Mouse (Mus musculus): Measurements from ENCODE around the gene Ano1. TPM values are rescaled to one million over a fixed set of nuclear protein-coding genes. Genes with fewer than 3 reads are reported as not detected.
A peak's percentile ranks its signal among the peaks of the same experiment; 100 is the strongest.

The Ano1 gene
- polyA plus RNA-seq, 1 experiment from 2014 or later, result 5.6 TPM

DNA sequence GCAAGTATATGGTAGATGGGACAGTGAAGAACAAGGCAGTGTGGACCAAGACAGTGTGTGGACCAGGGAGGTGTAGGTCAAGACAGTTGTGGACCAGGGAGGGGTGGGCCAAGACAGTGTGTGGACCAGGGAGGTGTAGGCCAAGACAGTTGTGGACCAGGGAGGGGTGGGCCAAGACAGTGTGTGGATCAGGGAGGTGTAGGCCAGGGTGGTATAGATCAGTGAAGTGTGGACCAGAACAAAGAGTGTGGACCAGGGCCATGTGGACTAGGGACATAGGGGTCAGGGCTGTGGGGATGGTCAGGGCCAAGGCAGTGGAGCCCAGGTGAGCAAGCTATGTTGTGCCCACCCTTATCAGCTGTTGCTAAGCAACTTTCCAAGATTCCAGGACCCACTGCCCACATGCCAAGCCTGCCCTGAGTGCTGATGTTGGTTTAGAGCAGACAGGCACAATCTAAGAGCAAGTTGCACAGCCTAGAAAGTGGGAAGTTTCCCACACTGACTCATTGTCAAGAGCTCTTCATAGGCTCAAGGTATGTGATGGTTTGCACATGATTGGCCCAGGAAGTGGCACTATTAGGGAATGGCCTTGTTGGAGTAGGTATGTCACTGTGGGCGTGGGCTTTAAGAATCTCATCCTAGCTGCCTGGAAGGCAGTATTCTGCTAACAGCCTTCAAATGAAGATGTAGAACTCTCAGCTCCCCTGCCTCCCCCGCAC, 64.0 kb downstream of the Ano1 start:
- H3K4me1 ChIP-seq, result peaks cover 13% of the 10 kb centered on the region
- no peak overlapping the region for H3K4me3 ChIP-seq
- H3K27me3 ChIP-seq, result no peaks in the 10 kb centered on the region
- 96% methylated on average over 2 of the region's 2 CpGs for WGBS
- H3K27ac ChIP-seq, result no peak overlapping the region
- ATAC-seq (ENCODE audit: low FRiP score, low read depth), result no peak
- H3K36me3 ChIP-seq, result no peaks in the 10 kb centered on the region
- no peak overlapping the region for H3K4me2 ChIP-seq (replicated peaks)
- H3K9me3 ChIP-seq, result 0 out of 2 replicates have a peak, but pooled peaks cover 3% of the 10 kb centered on the region
- no peak overlapping the region for H3K9ac ChIP-seq

DNA sequence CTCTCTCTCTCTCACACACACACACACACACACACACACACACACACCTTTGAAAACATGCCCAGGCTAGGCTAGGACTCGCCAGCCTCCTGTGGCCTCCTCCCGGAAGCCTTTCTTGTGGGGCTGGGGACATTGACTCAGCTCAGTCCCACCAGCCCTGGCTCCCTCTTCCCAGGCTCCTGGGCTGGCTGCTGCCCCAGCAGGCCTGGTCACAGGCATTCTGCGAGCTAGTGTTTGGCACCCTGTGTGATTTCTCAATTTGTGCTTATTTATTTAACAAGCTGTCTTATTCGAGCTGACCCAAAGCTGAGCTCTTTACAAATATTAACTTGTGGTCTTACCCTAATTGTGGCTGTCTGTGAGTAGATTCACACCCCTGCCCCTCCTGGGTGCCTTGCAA, 66.8 kb downstream of the Ano1 start:
- no peak for ATAC-seq (ENCODE audit: low FRiP score, low read depth)
- Histone ChIP-seq H3K9me3 (0 out of 2 replicates have a peak, but pooled peaks cover 3% of the 10 kb centered on the region), H3K36me3 (no peaks in the 10 kb centered on the region), H3K27me3 (peaks cover 11% of the 10 kb centered on the region), H3K9ac (no peak overlapping the region), H3K27ac (no peak overlapping the region), H3K4me2 (replicated peaks) (no peak overlapping the region), H3K4me1 (peaks cover 13% of the 10 kb centered on the region), H3K4me3 (no peak overlapping the region)
- WGBS, result 63% methylated on average over 4 of the region's 4 CpGs

DNA sequence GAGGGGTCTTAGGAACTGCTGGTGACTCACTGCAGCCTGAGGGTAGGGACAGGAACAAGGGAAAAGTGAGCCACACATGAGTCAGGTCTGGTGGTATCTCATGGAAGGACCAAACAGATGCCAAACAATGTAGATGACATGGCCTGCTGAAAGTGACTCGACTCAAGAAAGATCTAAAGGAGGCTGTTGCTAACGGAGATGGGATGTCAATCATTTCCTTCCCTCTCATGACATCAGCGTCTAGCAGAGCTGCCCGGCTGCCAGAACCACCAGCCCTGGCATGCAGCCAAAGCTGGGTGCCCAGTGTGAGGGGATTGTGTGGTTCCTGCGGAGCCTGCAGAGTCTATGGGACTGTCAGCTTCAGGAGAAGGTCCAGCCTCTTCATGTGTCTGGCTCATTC, 67.3 kb downstream of the Ano1 start:
- peaks cover 13% of the 10 kb centered on the region for H3K4me1 ChIP-seq
- H3K4me2 ChIP-seq (replicated peaks), result no peak overlapping the region
- 0 out of 2 replicates have a peak, but pooled peaks cover 3% of the 10 kb centered on the region for H3K9me3 ChIP-seq
- 49% methylated on average over 5 of the region's 5 CpGs for WGBS
- H3K27ac ChIP-seq, result no peak overlapping the region
- peaks cover 16% of the 10 kb centered on the region for H3K27me3 ChIP-seq
- no peaks in the 10 kb centered on the region for H3K36me3 ChIP-seq
- H3K9ac ChIP-seq, result no peak overlapping the region
- ATAC-seq (ENCODE audit: low FRiP score, low read depth), result no peak
- no peak overlapping the region for H3K4me3 ChIP-seq

DNA sequence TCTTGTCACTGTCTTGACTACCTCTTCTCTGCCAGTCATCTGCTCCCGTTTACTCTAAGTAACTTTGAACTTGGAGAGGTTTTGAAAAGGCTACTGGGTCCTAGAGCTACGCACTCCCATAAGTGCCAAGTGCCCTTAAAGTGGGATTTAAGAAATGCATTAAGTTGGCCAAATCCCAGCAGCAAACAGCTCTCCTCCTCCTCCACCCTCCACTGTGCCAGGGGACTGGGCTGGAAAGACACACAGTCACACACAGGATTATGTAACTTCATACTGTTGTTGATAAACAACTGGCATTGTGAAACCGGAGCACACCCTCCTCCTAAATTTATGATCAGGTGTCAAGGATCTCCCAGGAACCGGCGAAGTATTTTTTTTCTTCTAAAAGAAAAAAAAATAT, 71.7 kb downstream of the Ano1 start:
- Histone ChIP-seq H3K4me1 (peaks cover 21% of the 10 kb centered on the region), H3K9me3 (no peaks in the 10 kb centered on the region), H3K4me3 (no peak overlapping the region), H3K27ac (no peak overlapping the region), H3K27me3 (peaks cover 42% of the 10 kb centered on the region), H3K9ac (no peak overlapping the region), H3K4me2 (replicated peaks) (no peak overlapping the region), H3K36me3 (no peaks in the 10 kb centered on the region)
- no peak for ATAC-seq (ENCODE audit: low FRiP score, low read depth)
- WGBS, result 68% methylated on average over 5 of the region's 5 CpGs

DNA sequence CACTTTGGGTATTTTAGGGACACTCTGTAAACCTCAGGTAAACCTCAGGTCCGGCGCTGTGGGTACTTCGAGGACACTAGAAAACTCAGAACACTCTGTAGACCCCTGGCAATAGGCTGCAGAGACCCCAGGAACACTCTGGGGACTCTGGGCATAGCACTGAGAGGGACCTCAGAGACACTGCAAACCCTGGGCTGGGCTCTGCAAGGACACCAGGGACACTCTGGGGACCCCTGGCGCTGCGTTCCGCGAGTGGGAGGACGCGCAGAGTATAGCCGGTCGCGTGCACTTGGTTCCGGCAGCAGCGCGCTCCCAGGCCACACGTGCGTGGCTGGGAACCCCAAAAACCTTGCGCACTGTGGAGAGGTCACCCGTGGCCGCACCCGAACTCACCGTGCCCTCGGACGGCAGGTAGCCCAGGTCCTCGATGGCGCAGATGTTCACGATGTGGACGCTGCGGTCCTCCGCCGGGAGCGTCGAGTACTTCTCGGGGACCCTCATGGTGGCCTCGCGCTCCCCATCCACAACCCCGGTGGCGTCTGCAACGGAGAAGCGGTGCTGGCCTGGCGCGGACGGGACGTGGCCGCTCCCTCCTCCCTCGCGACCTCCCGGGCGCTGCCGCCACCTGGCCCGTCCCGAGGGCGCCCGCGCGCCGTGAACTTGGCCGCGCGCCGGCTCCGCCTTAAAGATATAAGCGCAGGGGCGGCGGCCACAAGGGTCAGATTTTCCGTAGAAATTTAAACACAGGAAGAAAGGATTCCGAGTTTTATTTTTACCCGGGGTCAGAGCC, 73.3 kb downstream of the Ano1 start:
- 6% methylated on average over 68 of the region's 68 CpGs for WGBS
- peak overlapping the region; percentile 60 for H3K9ac ChIP-seq
- no peaks in the 10 kb centered on the region for H3K36me3 ChIP-seq
- H3K27me3 ChIP-seq, result peaks cover 42% of the 10 kb centered on the region
- no peaks in the 10 kb centered on the region for H3K9me3 ChIP-seq
- no peak overlapping the region for H3K27ac ChIP-seq
- H3K4me2 ChIP-seq (replicated peaks), result peak overlapping the region; percentile 84
- ATAC-seq (ENCODE audit: low FRiP score, low read depth), result peak; percentile 26; the same call in 1 of the 2 replicates
- peaks cover 21% of the 10 kb centered on the region for H3K4me1 ChIP-seq
- H3K4me3 ChIP-seq, result peak overlapping the region; percentile 49

DNA sequence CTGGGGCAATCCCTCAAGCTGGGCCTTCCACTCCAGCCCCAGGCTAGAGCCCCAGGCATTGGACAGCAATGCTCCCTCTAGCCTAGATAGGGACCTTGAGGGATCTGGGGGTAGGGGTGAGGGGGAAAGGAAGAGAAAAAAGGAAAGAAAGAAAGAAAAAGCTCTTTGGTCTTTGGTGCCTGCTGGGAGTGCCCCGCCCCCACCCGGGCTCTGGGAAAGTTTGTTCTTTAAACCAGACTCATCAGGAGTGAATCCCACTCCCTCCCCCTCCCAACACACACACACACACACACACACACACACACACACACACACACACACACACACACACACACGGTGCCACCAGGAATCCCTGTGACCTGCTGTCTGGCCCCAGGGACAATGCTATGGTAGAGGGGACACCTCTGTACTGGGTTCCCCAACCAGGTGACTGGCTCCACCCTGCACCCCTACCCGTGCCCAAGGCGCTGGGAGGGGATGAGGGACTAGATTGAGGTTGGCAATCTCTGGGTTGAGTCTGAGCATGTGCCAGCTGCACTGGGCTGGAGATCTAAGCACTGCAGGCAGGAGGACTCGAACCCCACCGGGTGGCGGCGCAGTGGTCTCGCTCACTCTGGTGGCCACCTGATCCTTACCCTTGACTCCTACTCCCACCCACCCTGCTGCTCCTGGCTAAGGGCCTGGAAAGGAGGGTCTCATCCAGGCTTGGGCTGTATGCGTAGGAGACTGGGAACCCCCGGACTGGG, 74.3 kb downstream of the Ano1 start:
- no peak for ATAC-seq (ENCODE audit: low FRiP score, low read depth)
- Histone ChIP-seq H3K4me2 (replicated peaks) (peak overlapping the region; percentile 84; the same call in 1 of the 2 replicates), H3K27ac (no peak overlapping the region), H3K4me1 (peaks cover 21% of the 10 kb centered on the region), H3K4me3 (no peak overlapping the region), H3K27me3 (peaks cover 42% of the 10 kb centered on the region), H3K9ac (no peak overlapping the region), H3K36me3 (no peaks in the 10 kb centered on the region), H3K9me3 (no peaks in the 10 kb centered on the region)
- 42% methylated on average over 10 of the region's 12 CpGs for WGBS

DNA sequence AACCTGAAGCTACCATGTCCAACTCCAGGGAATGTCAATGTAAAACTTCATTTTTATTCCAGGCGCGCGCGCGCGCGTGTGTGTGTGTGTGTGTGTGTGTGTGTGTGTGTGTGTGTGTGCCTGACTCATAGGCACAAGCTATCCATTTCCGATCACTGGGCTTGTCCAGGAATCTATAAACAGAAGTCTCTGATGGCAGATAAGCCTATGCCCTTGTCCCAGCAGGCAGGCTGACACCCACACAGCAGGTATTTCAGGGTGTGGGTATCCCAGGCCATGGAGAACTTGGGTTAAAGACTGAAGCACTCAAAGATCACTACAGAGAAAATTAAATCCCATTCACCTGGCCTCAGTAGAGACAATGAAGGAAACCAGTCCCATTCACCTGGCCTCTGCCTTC, 76.1 kb downstream of the Ano1 start:
- ATAC-seq (ENCODE audit: low FRiP score, low read depth), result no peak
- Histone ChIP-seq H3K4me1 (peaks cover 21% of the 10 kb centered on the region), H3K4me3 (no peak overlapping the region), H3K27ac (no peak overlapping the region), H3K36me3 (no peaks in the 10 kb centered on the region), H3K27me3 (peaks cover 37% of the 10 kb centered on the region), H3K4me2 (replicated peaks) (no peak overlapping the region), H3K9me3 (no peaks in the 10 kb centered on the region), H3K9ac (no peak overlapping the region)
- 92% methylated on average over 8 of the region's 8 CpGs for WGBS

DNA sequence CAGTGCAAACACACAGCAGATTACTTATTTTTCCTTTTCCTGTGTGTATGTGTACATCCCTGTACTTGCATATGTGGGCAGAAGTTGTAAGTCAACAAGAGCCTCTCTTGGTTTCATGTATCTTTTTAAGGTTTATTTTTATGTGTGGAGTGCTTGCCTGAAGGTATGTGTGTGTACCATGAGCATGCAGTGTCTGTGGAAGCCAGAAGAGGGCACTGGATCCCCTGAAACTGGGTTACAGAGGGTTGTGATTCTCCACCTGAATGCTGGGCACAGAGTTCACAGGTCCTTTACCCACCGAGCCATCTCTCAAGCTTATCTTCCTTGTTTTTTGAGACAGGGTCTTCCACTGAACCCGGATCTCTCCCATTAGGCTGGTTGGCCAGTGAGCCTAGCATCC, 81.9 kb downstream of the Ano1 start:
- ATAC-seq (ENCODE audit: low FRiP score, low read depth), result no peak
- no peak overlapping the region for H3K4me3 ChIP-seq
- H3K36me3 ChIP-seq, result no peaks in the 10 kb centered on the region
- WGBS, result 89% methylated on average over 2 of the region's 2 CpGs
- H3K4me1 ChIP-seq, result peaks cover 7% of the 10 kb centered on the region
- no peak overlapping the region for H3K4me2 ChIP-seq (replicated peaks)
- no peak overlapping the region for H3K27ac ChIP-seq
- H3K27me3 ChIP-seq, result no peaks in the 10 kb centered on the region
- H3K9ac ChIP-seq, result no peak overlapping the region
- no peaks in the 10 kb centered on the region for H3K9me3 ChIP-seq

DNA sequence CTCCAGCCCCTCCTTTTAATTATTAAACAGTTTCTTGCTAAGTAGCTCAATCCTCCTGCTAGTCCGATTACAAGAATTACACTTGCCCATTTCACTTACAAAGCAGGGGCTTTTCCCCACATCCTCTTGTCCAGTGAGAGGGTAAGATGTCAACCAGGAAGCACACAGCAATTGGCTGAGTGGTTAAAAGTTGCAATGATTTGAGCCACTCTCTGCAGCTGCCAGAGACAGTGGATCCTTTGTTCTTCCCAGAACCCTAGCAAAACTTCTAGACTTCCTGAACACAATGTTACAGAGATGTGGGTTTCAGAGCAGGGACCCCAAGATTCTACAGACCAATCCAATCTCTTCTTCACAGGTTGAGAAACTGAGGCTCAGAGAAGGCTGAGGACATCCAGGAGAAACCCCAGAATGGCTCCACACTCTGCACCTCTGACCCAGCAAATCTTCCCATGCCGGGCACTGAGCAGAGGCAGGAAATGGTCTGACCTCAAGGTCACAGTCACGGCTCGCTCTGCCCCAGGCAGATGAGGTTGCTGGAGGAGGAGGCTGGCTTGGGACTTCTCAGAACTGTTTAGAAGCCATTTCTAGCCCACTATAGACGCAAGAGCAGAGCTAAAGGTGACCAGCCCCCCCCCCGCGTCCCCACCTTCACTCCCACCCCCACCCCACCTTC, 83.0 kb downstream of the Ano1 start:
- peaks cover 7% of the 10 kb centered on the region for H3K4me1 ChIP-seq
- H3K27ac ChIP-seq, result no peak overlapping the region
- no peak overlapping the region for H3K4me3 ChIP-seq
- ATAC-seq (ENCODE audit: low FRiP score, low read depth), result no peak
- no peak overlapping the region for H3K4me2 ChIP-seq (replicated peaks)
- WGBS, result 30% methylated on average over 7 of the region's 7 CpGs
- H3K9me3 ChIP-seq, result no peaks in the 10 kb centered on the region
- no peak overlapping the region for H3K9ac ChIP-seq
- H3K36me3 ChIP-seq, result no peaks in the 10 kb centered on the region
- H3K27me3 ChIP-seq, result no peaks in the 10 kb centered on the region

DNA sequence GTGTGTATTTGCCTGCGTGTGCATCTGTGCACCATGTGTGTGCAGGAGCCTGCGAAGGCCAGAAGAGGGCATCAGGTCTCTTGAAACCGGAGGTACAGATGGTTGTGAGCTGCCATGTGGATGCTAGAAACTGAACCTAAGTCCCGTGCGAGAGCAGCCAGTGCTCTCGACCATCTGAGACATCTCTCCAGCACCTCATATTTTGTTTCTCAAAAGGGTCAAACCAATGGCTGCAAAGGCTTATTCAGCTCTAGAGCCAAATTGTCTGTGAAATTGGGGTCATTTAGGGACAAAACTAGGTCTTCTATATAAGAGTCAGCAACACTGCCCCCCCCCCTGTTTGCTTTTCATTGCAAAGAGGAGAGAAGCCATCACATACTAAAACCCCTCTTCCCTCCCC, 84.7 kb downstream of the Ano1 start:
- WGBS, result 89% methylated on average over 6 of the region's 6 CpGs
- H3K9me3 ChIP-seq, result no peaks in the 10 kb centered on the region
- no peak for ATAC-seq (ENCODE audit: low FRiP score, low read depth)

DNA sequence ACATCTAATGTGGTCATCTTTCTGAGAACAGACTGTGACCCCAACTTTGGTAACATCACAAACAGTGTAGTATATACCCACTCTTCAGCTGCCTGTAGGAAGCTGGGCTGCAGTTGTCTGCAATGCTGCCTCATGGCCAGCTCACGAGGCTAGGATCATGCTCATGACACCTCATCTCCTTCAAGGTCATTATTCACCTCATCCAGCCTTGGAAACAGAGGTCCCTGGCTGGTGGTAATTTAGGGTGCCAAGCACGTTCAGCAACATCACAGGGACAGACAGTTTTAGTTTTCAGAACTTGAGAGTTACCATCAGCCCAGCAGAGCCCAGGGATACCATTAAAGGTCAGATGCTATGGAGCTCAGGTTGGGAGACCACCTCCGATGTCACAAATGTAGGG, 86.2 kb downstream of the Ano1 start:
- H3K4me2 ChIP-seq (replicated peaks), result no peak overlapping the region
- no peaks in the 10 kb centered on the region for H3K36me3 ChIP-seq
- H3K27ac ChIP-seq, result no peak overlapping the region
- WGBS, result 61% methylated on average over 3 of the region's 3 CpGs
- ATAC-seq (ENCODE audit: low FRiP score, low read depth), result no peak
- no peaks in the 10 kb centered on the region for H3K9me3 ChIP-seq
- H3K4me3 ChIP-seq, result no peak overlapping the region
- H3K27me3 ChIP-seq, result no peaks in the 10 kb centered on the region
- no peak overlapping the region for H3K9ac ChIP-seq
- H3K4me1 ChIP-seq, result peaks cover 7% of the 10 kb centered on the region

More for the DNA sequence above, 84.7 kb downstream of the Ano1 start:
- H3K9ac ChIP-seq, result no peak overlapping the region
- no peak overlapping the region for H3K4me3 ChIP-seq
- H3K4me2 ChIP-seq (replicated peaks), result no peak overlapping the region
- H3K27me3 ChIP-seq, result no peaks in the 10 kb centered on the region
- peaks cover 7% of the 10 kb centered on the region for H3K4me1 ChIP-seq
- H3K36me3 ChIP-seq, result no peaks in the 10 kb centered on the region
- no peak overlapping the region for H3K27ac ChIP-seq

All from limb, embryonic 13.5 days (tissue).